In genomic region chr3:130942947-130943630, GRCm38 (mm10) we compare ENCODE assay signal across 22 mouse cellular contexts.
A peak's percentile ranks its signal among the peaks of the same experiment; 100 is the strongest.
DNase-seq lines count a peak whose midpoint lies in the region; ATAC-seq and TF ChIP-seq lines count a peak whose summit lies in the region.
"Had no signal": no experiment of that assay in that cellular context is flagged by ENCODE, and none has a peak within 500 bp of the region (broad histone marks: within the 10 kb centered on the region; RNA-seq: fewer than 3 reads in every experiment).

No protein-coding gene starts in this region.

- no peak for ATAC-seq in kidney, embryonic 15.5 days (replicated peaks; ENCODE audit: low FRiP score)
- peak; percentile 88 for ATAC-seq in intestine, embryonic 15.5 days
- ATAC-seq: forebrain, postnatal 0 days; hindbrain, postnatal 0 days; liver, postnatal 0 days had no signal

- H3K27me3 ChIP-seq in kidney, embryonic 15.5 days = no peaks in the 10 kb centered on the region
- no peaks in the 10 kb centered on the region for H3K27me3 ChIP-seq in intestine, embryonic 15.5 days (replicated peaks)
- H3K27me3 ChIP-seq in myocyte (ENCODE audit: control insufficient read depth, insufficient read depth, insufficient read length) = no peaks in the 10 kb centered on the region
- H3K27me3 ChIP-seq: heart, embryonic 13.5 days had no signal

- WGBS in kidney, embryonic 15.5 days = 74% methylated on average over 8 of the region's 8 CpGs
- WGBS in intestine, embryonic 15.5 days = 27% methylated on average over 8 of the region's 8 CpGs

- no peak for DNase-seq in kidney, postnatal 4 days
- DNase-seq in NIH3T3 (ENCODE audit: low read depth) = peak; percentile 74
- no peak for DNase-seq in left cerebral cortex, adult 11 months (ENCODE audit: low spot score)
- no peak for DNase-seq in cerebellum, adult 9-10 months
- no peak for DNase-seq in cerebellum, postnatal 10 days
- DNase-seq: adrenal gland, postnatal 14 days; B cell, adult 2 months; cerebellum, adult 9-11 months; forebrain, postnatal 0 days; heart, postnatal 4 days; layer of hippocampus, adult 9-11 months; liver; liver, postnatal 0 days; right cerebral cortex, postnatal 25 days had no signal

- no peaks in the 10 kb centered on the region for H3K79me2 ChIP-seq in myocyte (ENCODE audit: control insufficient read depth, insufficient read depth)

- TF ChIP-seq POLR2A in myocyte (IDR thresholded peaks at IDR 0.05; ENCODE audit: insufficient read length, low read depth) = no peak

- H3K4me1 ChIP-seq in kidney, embryonic 15.5 days = peaks cover 17% of the 10 kb centered on the region
- H3K4me1 ChIP-seq in intestine, embryonic 15.5 days (replicated peaks) = peaks cover 8% of the 10 kb centered on the region

- no peak overlapping the region for H3K4me3 ChIP-seq in kidney, embryonic 15.5 days (replicated peaks)
- H3K4me3 ChIP-seq in intestine, embryonic 15.5 days (replicated peaks) = no peak overlapping the region
- no peak overlapping the region for H3K4me3 ChIP-seq in myocyte
- H3K4me3 ChIP-seq: erythroblast, embryonic 14.5 days; heart, embryonic 13.5 days; midbrain, embryonic 10.5 days; neural tube, embryonic 13.5 days had no signal

- no peak overlapping the region for H3ac ChIP-seq in myocyte (ENCODE audit: control insufficient read depth, insufficient read length)

- H3K4me2 ChIP-seq in kidney, embryonic 15.5 days = no peak overlapping the region
- peak overlapping the region; percentile 6; the same call in 1 of the 2 replicates for H3K4me2 ChIP-seq in intestine, embryonic 15.5 days (replicated peaks)
- H3K4me2 ChIP-seq in myocyte (ENCODE audit: low read depth) = peak overlapping the region; percentile 72
- H3K4me2 ChIP-seq: heart, embryonic 13.5 days; neural tube, embryonic 13.5 days had no signal

- H3K36me3 ChIP-seq in kidney, embryonic 15.5 days = no peaks in the 10 kb centered on the region
- H3K36me3 ChIP-seq in intestine, embryonic 15.5 days = no peaks in the 10 kb centered on the region
- no peaks in the 10 kb centered on the region for H3K36me3 ChIP-seq in myocyte (ENCODE audit: control insufficient read depth, insufficient read depth)
- H3K36me3 ChIP-seq: heart, embryonic 13.5 days; midbrain, embryonic 10.5 days; neural tube, embryonic 13.5 days had no signal

- 0 out of 2 replicates have a peak overlapping the region, but pooled peaks have one; percentile 13 for H3K27ac ChIP-seq in kidney, embryonic 15.5 days
- peak overlapping the region; percentile 33; the same call in 1 of the 2 replicates for H3K27ac ChIP-seq in intestine, embryonic 15.5 days
- H3K27ac ChIP-seq: heart, embryonic 13.5 days; hindbrain, postnatal 0 days; neural tube, embryonic 13.5 days had no signal

- no peaks in the 10 kb centered on the region for H3K9me3 ChIP-seq in kidney, embryonic 15.5 days (replicated peaks)
- no peaks in the 10 kb centered on the region for H3K9me3 ChIP-seq in intestine, embryonic 15.5 days
- H3K9me3 ChIP-seq: heart, embryonic 13.5 days; midbrain, embryonic 10.5 days; neural tube, embryonic 13.5 days had no signal

- no peak overlapping the region for H3K9ac ChIP-seq in kidney, embryonic 15.5 days
- H3K9ac ChIP-seq in intestine, embryonic 15.5 days = no peak overlapping the region
- H3K9ac ChIP-seq: forebrain, postnatal 0 days; heart, embryonic 13.5 days; liver, postnatal 0 days; neural tube, embryonic 13.5 days had no signal

TF ChIP-seq in myocyte, 11 proteins besides CTCF, POLR2A, EP300 and RAD21:
- no peak for TF ChIP-seq SRF (IDR thresholded peaks at IDR 0.05; ENCODE audit: control insufficient read depth, insufficient read length, low read depth)
- no peak for TF ChIP-seq E2F4 (IDR thresholded peaks at IDR 0.05; ENCODE audit: insufficient read depth)
